Mouse (Mus musculus) embryo, embryonic 10.5 days (tissue): Measurements from ENCODE around the gene Acot13.
"Not testable (repeated sequence)": the region's sequence is repeated elsewhere in the genome, so short reads cannot be mapped to it uniquely, and the experiment has no call there.

ENCODE experiments used
- DNase-seq: peaks from one replicate; pipeline ENCODE4 v3.0.0-alpha.2; 2015; ENCODE audit warnings: low spot score

The Acot13 gene

DNA sequence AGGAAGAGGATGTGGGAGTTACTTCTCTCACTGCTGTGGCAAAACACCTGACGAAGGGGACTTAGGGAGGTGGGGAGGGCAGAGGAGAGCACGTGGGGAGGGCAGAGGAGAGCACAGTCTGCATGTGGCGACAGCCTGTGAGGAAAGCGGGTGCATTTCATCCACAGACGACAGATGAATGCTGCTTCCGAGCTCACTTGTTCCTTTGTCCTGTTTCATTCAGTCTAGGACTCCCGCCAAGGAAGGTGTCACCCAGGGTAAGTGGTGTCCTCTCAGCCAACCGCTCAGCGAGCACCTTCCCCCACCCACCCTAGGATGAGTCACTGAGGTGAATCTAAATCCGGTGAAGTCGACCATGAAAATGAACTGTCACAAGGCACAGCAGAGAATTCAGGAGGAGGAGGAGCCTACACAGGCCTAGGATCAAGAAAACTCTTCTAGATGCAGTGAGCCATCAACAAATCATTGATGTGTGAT, 45.3 kb downstream of the Acot13 start:
- DNase-seq: no peak

DNA sequence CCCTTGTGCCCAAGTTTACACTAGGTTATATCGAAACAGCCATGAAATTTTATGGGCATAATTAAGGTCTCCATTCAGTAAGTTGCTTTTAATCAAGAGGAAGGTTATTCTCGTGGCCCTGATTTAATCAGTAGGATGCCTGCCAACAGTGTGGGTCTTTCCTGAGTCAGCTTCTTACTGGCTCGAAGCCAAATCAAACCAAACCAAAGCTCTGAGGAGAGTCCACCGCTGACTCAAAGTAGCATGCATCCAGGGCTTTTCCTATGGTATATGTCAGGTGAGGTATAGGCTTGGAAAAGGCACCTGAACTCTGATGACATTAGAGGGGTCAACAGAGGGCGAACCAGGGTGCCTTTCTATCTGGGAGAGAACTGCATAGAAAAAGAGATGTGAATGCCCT, 49.4 kb downstream of the Acot13 start:
- DNase-seq: no peak

- DNase-seq: no peak
Observed at GRCm38 (mm10) chr13:24778706-24779380, 52.5 kb downstream of the Acot13 start.

GRCm38 (mm10) chr13:24778026-24778425, 53.3 kb downstream of the Acot13 start:
- DNase-seq: no peak

DNA sequence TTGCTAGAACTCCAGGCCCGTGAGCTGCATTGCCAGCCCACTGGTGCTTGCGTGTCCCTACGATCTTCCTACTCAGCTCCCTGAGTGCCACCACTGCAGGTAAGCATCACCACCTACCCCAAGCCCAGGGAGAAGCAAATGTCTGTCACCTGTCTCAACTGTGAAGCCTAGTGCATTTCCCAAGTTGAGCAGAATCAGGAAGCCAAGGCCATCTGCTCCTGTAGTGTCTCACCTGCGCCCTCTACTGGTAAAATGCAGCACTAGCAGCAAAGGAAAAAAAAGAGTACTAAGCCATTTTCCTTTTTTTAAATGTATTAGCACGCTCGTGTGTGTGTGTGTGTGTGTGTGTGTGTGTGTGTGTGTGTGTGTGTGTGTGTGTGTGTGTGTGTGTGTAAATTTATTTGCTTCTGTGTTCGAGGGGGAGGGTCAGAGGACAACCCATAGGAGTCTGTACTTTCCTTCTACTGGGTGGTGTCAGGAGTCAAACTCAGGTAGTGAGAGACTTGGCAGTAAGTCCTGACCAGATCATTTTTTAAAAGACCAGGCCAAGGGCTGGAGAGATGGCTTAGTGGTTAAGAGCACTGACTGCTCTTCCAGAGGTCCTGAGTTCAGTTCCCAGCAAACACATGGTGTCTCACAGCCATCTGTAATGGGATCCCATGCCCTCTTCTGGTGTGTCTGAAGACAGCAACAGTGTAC, 55.0 kb downstream of the Acot13 start:
- peak; percentile 84 for DNase-seq

GRCm38 (mm10) chr13:24771482-24771881, 59.9 kb downstream of the Acot13 start:
- not testable (repeated sequence) for DNase-seq
